Mouse (Mus musculus) hindbrain, postnatal 0 days (tissue): ENCODE data around the gene Snd1. TPM values are rescaled to one million over a fixed set of nuclear protein-coding genes. Genes with fewer than 3 reads are reported as not detected.

Source experiments
- ATAC-seq: fragments of 200-750 bp; cut with Nextera tagmentation; 2 replicates; pipeline ENCODE4 v1.8.0; 2017; ENCODE audit warnings: mild to moderate bottlenecking, moderate TSS enrichment, moderate library complexity
- DNase-seq: peaks from one replicate; pipeline ENCODE4 v3.0.0-alpha.2; 2015; ENCODE audit warnings: low spot score
- H3K27ac ChIP-seq: fragments of 300-500 bp; sonication (generic); 2 replicates; pipeline ENCODE4 v1.5.1; 2014; ENCODE audit warnings: mild to moderate bottlenecking
- H3K27me3 ChIP-seq: fragments of 300-500 bp; sonication (generic); 2 replicates; pipeline ENCODE4 v1.6.1; 2014; ENCODE audit warnings: low read length, mixed read lengths; ENCODE audit not compliant: insufficient read depth
- H3K36me3 ChIP-seq: fragments of 300-500 bp; sonication (generic); 2 replicates; pipeline ENCODE4 v1.6.1; 2014; ENCODE audit warnings: low read length, mixed read lengths; ENCODE audit not compliant: insufficient read depth
- H3K4me1 ChIP-seq: fragments of 300-500 bp; sonication (generic); 2 replicates; pipeline ENCODE4 v1.6.1; 2014; ENCODE audit warnings: antibody characterized with exemption, low read length, mixed read lengths; ENCODE audit not compliant: insufficient read depth
- H3K4me2 ChIP-seq: fragments of 300-500 bp; sonication (generic); 2 replicates; pipeline ENCODE4 v1.6.1; 2014; ENCODE audit warnings: low read depth, mild to moderate bottlenecking, low read length, moderate library complexity, mixed read lengths
- H3K4me3 ChIP-seq: fragments of 300-500 bp; sonication (generic); 2 replicates; pipeline ENCODE4 v1.5.1; 2014; ENCODE audit warnings: low read length
- H3K9ac ChIP-seq: fragments of 300-500 bp; sonication (generic); replicated peaks from 2 replicates; pipeline ENCODE4 v1.6.1; 2014; ENCODE audit warnings: mild to moderate bottlenecking, low read length, moderate library complexity, mixed read lengths
- H3K9me3 ChIP-seq: fragments of 300-500 bp; sonication (generic); 2 replicates; pipeline ENCODE4 v1.6.1; 2016; ENCODE audit warnings: low read length, mixed read lengths
- CTCF ChIP-seq: IDR thresholded peaks from 2 replicates; pipeline ENCODE4 v1.5.1; 2016; ENCODE audit warnings: antibody characterized with exemption, control low read depth, low read depth
- WGBS: fragments of 180-500 bp; shearing (Covaris S2); extraction: QIAGEN DNeasy Blood & Tissue Kit; methylation state at CpG from one replicate; pipeline ENCODE4 v1.1.7; 2014; 5-methylcytosine and 5-hydroxymethylcytosine counted together
- polyA plus RNA-seq: library from polyadenylated mRNA; unstranded; fragments of >200 nt; fragmentation: Nextera tagmentation; extraction: Ambion mirVana; gene quantifications from 2 replicates; pipeline ENCODE4 v1.2.1, GENCODE M21; 2015
- total RNA-seq: library from RNA; depleted of rRNA; stranded (reverse); fragments of >200 nt; gene quantifications from 2 replicates; pipeline ENCODE4 v1.2.3, GENCODE M21; 2014

Gene Snd1
- total and polyA plus RNA-seq, 2 experiments from 2014 or later = 67.6 to 85.5 TPM

- TF ChIP-seq CTCF = no peak
- no peaks in the 10 kb centered on the region for H3K27me3 ChIP-seq
- no peaks in the 10 kb centered on the region for H3K36me3 ChIP-seq
- ATAC-seq (no peak), DNase-seq (no peak)
- H3K9ac ChIP-seq = no peak overlapping the region
- WGBS = 82% methylated on average over 6 of the region's 6 CpGs
- H3K9me3 ChIP-seq = no peaks in the 10 kb centered on the region
- no peak overlapping the region for H3K27ac ChIP-seq
- peaks cover 10% of the 10 kb centered on the region; the same call in 1 of the 2 replicates for H3K4me1 ChIP-seq
- no peak overlapping the region for H3K4me2 ChIP-seq
- no peak overlapping the region for H3K4me3 ChIP-seq
These were observed 147.6 kb downstream of the Snd1 start for GRCm38 (mm10) chr6:28622522-28622921.

GRCm38 (mm10) chr6:28622963-28623362 lies 148.0 kb downstream of the Snd1 start:
- TF ChIP-seq CTCF = no peak
- ATAC-seq = no peak
- Histone ChIP-seq H3K4me3 (no peak overlapping the region), H3K9me3 (no peaks in the 10 kb centered on the region), H3K4me1 (peaks cover 10% of the 10 kb centered on the region; the same call in 1 of the 2 replicates), H3K4me2 (no peak overlapping the region), H3K9ac (no peak overlapping the region), H3K27ac (no peak overlapping the region), H3K36me3 (no peaks in the 10 kb centered on the region), H3K27me3 (no peaks in the 10 kb centered on the region)
- no peak for DNase-seq
- WGBS = 92% methylated on average over 3 of the region's 3 CpGs

- no peaks in the 10 kb centered on the region for H3K27me3 ChIP-seq
- WGBS = 47% methylated on average over 1 of the region's 1 CpGs
- H3K27ac ChIP-seq = no peak overlapping the region
- DNase-seq = no peak
- H3K4me2 ChIP-seq = no peak overlapping the region
- H3K4me3 ChIP-seq = no peak overlapping the region
- no peak overlapping the region for H3K9ac ChIP-seq
- peaks cover 10% of the 10 kb centered on the region; the same call in 1 of the 2 replicates for H3K4me1 ChIP-seq
- peak; percentile 40; the same call in 1 of the 2 replicates for ATAC-seq
- no peaks in the 10 kb centered on the region for H3K9me3 ChIP-seq
- no peaks in the 10 kb centered on the region for H3K36me3 ChIP-seq
- no peak for TF ChIP-seq CTCF
These were observed 153.5 kb downstream of the Snd1 start for GRCm38 (mm10) chr6:28628408-28628807.

- 39% methylated on average over 2 of the region's 2 CpGs for WGBS
- no peak for ATAC-seq
These were observed 154.9 kb downstream of the Snd1 start for GRCm38 (mm10) chr6:28629866-28630265.

GRCm38 (mm10) chr6:28630926-28631325 lies 156.0 kb downstream of the Snd1 start:
- H3K36me3 ChIP-seq = no peaks in the 10 kb centered on the region
- no peak overlapping the region for H3K4me3 ChIP-seq
- no peak for ATAC-seq
- no peaks in the 10 kb centered on the region for H3K9me3 ChIP-seq
- no peaks in the 10 kb centered on the region for H3K27me3 ChIP-seq
- H3K27ac ChIP-seq = no peak overlapping the region
- no peak for TF ChIP-seq CTCF
- 49% methylated on average over 2 of the region's 2 CpGs for WGBS
- H3K4me2 ChIP-seq = no peak overlapping the region
- peaks cover 15% of the 10 kb centered on the region; the same call in 1 of the 2 replicates for H3K4me1 ChIP-seq
- peak; percentile 22 for DNase-seq
- H3K9ac ChIP-seq = no peak overlapping the region

More at GRCm38 (mm10) chr6:28629866-28630265, 154.9 kb downstream of the Snd1 start:
- no peaks in the 10 kb centered on the region for H3K27me3 ChIP-seq
- H3K36me3 ChIP-seq = no peaks in the 10 kb centered on the region
- no peak overlapping the region for H3K9ac ChIP-seq
- no peak overlapping the region for H3K27ac ChIP-seq
- no peaks in the 10 kb centered on the region for H3K9me3 ChIP-seq
- H3K4me3 ChIP-seq = no peak overlapping the region
- no peak for TF ChIP-seq CTCF
- H3K4me2 ChIP-seq = no peak overlapping the region
- H3K4me1 ChIP-seq = peaks cover 15% of the 10 kb centered on the region; the same call in 1 of the 2 replicates
- no peak for DNase-seq

- ATAC-seq (0 out of 2 replicates have a peak, but pooled peaks have one; percentile 33), DNase-seq (peak; percentile 66)
- Histone ChIP-seq H3K9me3 (no peaks in the 10 kb centered on the region), H3K36me3 (no peaks in the 10 kb centered on the region), H3K27ac (peak overlapping the region; percentile 12; the same call in 1 of the 2 replicates), H3K9ac (no peak overlapping the region), H3K4me2 (no peak overlapping the region), H3K27me3 (no peaks in the 10 kb centered on the region), H3K4me1 (peaks cover 15% of the 10 kb centered on the region; the same call in 1 of the 2 replicates), H3K4me3 (no peak overlapping the region)
- WGBS = 24% methylated on average over 2 of the region's 2 CpGs
- no peak for TF ChIP-seq CTCF
These were observed 158.2 kb downstream of the Snd1 start for GRCm38 (mm10) chr6:28633120-28633519.

- H3K27ac ChIP-seq = peak overlapping the region; percentile 12
- peaks cover 15% of the 10 kb centered on the region; the same call in 1 of the 2 replicates for H3K4me1 ChIP-seq
- WGBS = 36% methylated on average over 3 of the region's 3 CpGs
- no peak overlapping the region for H3K9ac ChIP-seq
- no peak for TF ChIP-seq CTCF
- no peak overlapping the region for H3K4me3 ChIP-seq
- DNase-seq (no peak), ATAC-seq (no peak)
- H3K27me3 ChIP-seq = no peaks in the 10 kb centered on the region
- no peaks in the 10 kb centered on the region for H3K36me3 ChIP-seq
- no peak overlapping the region for H3K4me2 ChIP-seq
- H3K9me3 ChIP-seq = no peaks in the 10 kb centered on the region
These were observed 158.7 kb downstream of the Snd1 start for GRCm38 (mm10) chr6:28633656-28634055.
